Mouse (Mus musculus) erythroblast, embryonic 14.5 days (primary cell): ENCODE results near the gene Anxa3. TPM values are rescaled to one million over a fixed set of nuclear protein-coding genes. Genes with fewer than 3 reads are reported as not detected.

ENCODE experiments used
- H3K27me3 ChIP-seq: 2 replicates; pipeline ENCODE4 v1.6.1; 2012; ENCODE audit warnings: inconsistent platforms; ENCODE audit not compliant: control insufficient read depth
- H3K36me3 ChIP-seq: 2 replicates; pipeline ENCODE4 v1.6.1; 2012; ENCODE audit warnings: mild to moderate bottlenecking, inconsistent platforms; ENCODE audit not compliant: control insufficient read depth
- H3K4me1 ChIP-seq: 2 replicates; pipeline ENCODE4 v1.6.1; 2012; ENCODE audit warnings: inconsistent platforms; ENCODE audit not compliant: control insufficient read depth
- H3K4me3 ChIP-seq: replicated peaks from 2 replicates; pipeline ENCODE3; 2012; ENCODE audit warnings: moderate library complexity, mild to moderate bottlenecking, inconsistent platforms
- H3K9me3 ChIP-seq: 2 replicates; pipeline ENCODE4 v1.6.1; 2012; ENCODE audit warnings: low read length, inconsistent platforms, mixed read lengths; ENCODE audit not compliant: control insufficient read depth
- GATA1 ChIP-seq: IDR thresholded peaks from 2 replicates; pipeline ENCODE4 v1.6.1; 2012; ENCODE audit warnings: low read length, inconsistent platforms, mixed read lengths
- TAL1 ChIP-seq: IDR thresholded peaks from 3 replicates; pipeline ENCODE4 v1.6.1; 2012; ENCODE audit warnings: low read length, inconsistent platforms, mixed read lengths
- polyA plus RNA-seq: library from polyadenylated mRNA; stranded (reverse); fragments of >175 nt; gene quantifications from 2 replicates; pipeline ENCODE4 v1.2.3, GENCODE M21; 2012

Gene Anxa3
- polyA plus RNA-seq = not detected in 2 replicates

DNA sequence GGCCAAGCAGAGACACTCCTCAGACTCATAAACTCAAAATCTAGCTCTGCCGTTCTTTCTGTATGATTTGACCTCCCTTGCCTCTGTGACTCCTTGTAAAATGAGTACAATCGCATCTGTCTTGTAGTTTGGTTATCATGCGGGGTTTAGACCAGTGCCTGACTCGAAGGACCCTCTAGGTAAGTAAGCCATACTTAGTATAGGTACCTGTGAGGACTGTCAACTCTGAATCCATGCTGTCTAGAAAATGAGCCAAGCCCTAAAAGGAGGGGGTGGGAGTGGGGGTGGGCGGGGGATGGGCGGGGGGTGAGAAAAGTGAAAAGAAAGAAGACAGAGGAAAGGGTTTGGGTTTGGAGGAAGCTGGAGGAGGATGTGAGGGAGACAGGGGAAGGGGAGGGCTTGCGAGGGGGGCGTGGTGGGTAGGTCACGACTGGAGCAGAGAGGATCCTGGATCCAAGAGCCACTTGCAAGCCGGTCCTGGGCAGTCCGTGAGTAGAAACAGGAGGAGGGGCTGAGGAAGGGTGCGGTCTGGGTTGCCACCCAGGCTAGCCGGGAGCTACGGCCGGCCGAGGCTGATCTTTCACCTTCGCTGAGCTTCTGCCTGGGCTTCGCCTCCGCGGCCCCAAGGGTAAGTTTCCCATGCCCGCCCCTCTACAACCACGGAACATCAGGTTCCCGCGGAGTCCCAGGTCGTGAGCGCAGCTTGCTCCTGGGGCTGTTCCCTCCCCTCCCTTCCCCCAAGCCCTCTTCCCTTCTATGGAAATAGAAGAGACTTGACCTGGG is at the start of gene Anxa3:
TSS of gene Anxa3 (plus strand) at position 404 of the 783 bp plus-strand sequence.
- H3K4me1 ChIP-seq = peaks cover 5% of the 10 kb centered on the region
- H3K4me3 ChIP-seq = peak within 1 kb of the TSS; percentile 34
- TF ChIP-seq GATA1 (no peak), TAL1 (no peak)
- H3K27me3 ChIP-seq = peaks cover 41% of the 10 kb centered on the region
- H3K36me3 ChIP-seq = no peaks in the 10 kb centered on the region
- H3K9me3 ChIP-seq = no peaks in the 10 kb centered on the region

GRCm38 (mm10) chr5:96747195-96747984 is 45.7 kb upstream of the Anxa3 start:
- no peak overlapping the region for H3K4me3 ChIP-seq
- TF ChIP-seq GATA1 (no peak), TAL1 (no peak)
- H3K27me3 ChIP-seq = no peaks in the 10 kb centered on the region
- no peaks in the 10 kb centered on the region for H3K9me3 ChIP-seq
- no peaks in the 10 kb centered on the region for H3K4me1 ChIP-seq
- no peaks in the 10 kb centered on the region for H3K36me3 ChIP-seq

- Histone ChIP-seq H3K4me3 (no peak overlapping the region), H3K9me3 (no peaks in the 10 kb centered on the region), H3K27me3 (no peaks in the 10 kb centered on the region), H3K4me1 (no peaks in the 10 kb centered on the region), H3K36me3 (no peaks in the 10 kb centered on the region; the same call in 1 of the 2 replicates)
- TF ChIP-seq TAL1 (no peak), GATA1 (no peak)
Observed at GRCm38 (mm10) chr5:96757615-96758014, 35.5 kb upstream of the Anxa3 start.

GRCm38 (mm10) chr5:96762021-96762420 is 31.1 kb upstream of the Anxa3 start:
- H3K4me1 ChIP-seq = no peaks in the 10 kb centered on the region
- no peaks in the 10 kb centered on the region for H3K9me3 ChIP-seq
- no peaks in the 10 kb centered on the region; the same call in 1 of the 2 replicates for H3K36me3 ChIP-seq
- no peak overlapping the region for H3K4me3 ChIP-seq
- H3K27me3 ChIP-seq = no peaks in the 10 kb centered on the region
- TF ChIP-seq GATA1 (no peak), TAL1 (no peak)

DNA sequence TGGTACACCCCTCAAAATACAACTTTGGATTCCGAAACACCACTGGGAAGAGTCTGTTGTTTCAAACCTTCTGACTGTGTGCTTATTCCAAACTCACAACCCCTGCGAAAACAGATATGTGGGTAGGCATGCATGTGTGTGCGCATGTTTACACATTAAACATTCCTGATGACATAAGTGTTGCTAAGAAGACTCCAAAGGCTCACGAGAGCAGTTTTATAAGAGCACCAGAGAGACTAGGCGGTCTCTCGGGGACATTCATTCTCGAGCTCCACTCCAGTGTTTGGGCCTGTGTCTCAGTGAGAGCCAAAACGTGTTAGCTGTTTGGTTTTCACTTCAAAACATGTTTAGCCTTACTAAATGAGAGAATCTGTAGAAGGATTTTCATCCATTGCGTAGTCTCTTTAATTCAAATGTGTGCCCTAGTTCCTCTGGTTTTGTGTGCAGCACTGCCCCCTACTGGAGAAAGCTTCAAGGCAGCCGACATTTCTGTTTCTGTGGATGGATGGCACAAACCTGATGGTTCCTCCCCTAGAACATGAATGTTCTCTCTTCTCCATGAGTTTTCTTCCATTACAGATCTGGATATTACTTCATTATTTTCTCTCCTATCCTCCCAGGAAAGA is 24.2 kb upstream of the Anxa3 start:
- no peak overlapping the region for H3K4me3 ChIP-seq
- no peaks in the 10 kb centered on the region for H3K27me3 ChIP-seq
- TF ChIP-seq GATA1 (no peak), TAL1 (no peak)
- no peaks in the 10 kb centered on the region for H3K4me1 ChIP-seq
- H3K36me3 ChIP-seq = no peaks in the 10 kb centered on the region
- no peaks in the 10 kb centered on the region for H3K9me3 ChIP-seq

DNA sequence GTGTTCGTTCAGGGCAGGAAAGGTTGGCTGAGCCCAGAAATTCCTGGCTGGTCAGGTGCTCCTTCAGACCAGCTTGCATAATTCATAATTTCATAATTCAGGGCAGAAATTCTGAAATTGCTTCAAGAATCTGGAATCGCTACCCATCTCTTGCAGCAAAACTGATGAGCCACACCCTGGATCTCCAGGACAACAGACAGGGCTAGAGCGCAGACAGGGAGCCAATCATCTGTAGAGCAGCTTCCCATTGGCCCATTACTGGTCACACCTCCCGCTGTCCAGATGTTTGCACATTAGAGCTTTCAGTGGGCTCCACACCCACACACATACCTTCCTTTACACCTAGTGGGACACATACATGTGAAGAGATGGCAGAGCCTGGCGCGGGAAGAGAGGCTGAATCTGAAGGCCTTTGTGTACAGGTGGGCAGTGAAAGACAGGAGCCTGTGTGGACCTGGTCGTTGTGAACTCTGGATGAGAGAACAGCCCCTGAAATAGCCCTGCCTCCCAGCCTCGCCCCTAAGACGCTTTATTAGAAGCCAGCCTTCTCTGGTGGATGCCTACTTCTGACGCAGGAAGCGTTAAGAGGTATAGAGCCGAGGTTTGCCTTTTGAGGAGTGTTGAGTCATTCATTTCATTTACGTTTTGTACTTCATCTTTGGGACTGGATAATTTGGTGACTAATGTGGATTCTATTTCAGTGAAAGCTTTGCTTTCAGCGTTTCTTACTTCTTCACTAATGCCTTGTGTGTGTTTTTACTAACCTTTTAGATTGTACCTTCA is 9.4 kb upstream of the Anxa3 start:
- Histone ChIP-seq H3K9me3 (no peaks in the 10 kb centered on the region), H3K4me3 (no peak overlapping the region), H3K27me3 (no peaks in the 10 kb centered on the region), H3K36me3 (no peaks in the 10 kb centered on the region), H3K4me1 (no peaks in the 10 kb centered on the region)
- TF ChIP-seq TAL1 = no peak

- Histone ChIP-seq H3K27me3 (no peaks in the 10 kb centered on the region), H3K4me3 (no peak overlapping the region), H3K36me3 (no peaks in the 10 kb centered on the region), H3K9me3 (no peaks in the 10 kb centered on the region), H3K4me1 (no peaks in the 10 kb centered on the region)
- no peak for TF ChIP-seq TAL1
- TF ChIP-seq GATA1 = no peak
Observed at GRCm38 (mm10) chr5:96785096-96785495, 8.0 kb upstream of the Anxa3 start.

- Histone ChIP-seq H3K4me3 (no peak overlapping the region), H3K9me3 (no peaks in the 10 kb centered on the region), H3K27me3 (peaks cover 41% of the 10 kb centered on the region), H3K4me1 (peaks cover 5% of the 10 kb centered on the region), H3K36me3 (no peaks in the 10 kb centered on the region)
- no peak for TF ChIP-seq GATA1
- TF ChIP-seq TAL1 = no peak
Observed at GRCm38 (mm10) chr5:96792422-96792821, 717 bp upstream of the Anxa3 start.
